Mouse (Mus musculus) heart, adult 2 months (tissue): Measurements from ENCODE around the gene Nr5a1. TPM values are rescaled to one million over a fixed set of nuclear protein-coding genes. Genes with fewer than 3 reads are reported as not detected.

Experiments used
- DNase-seq, 2 experiments: peaks; one replicate each; pipeline ENCODE4 v3.0.0; 2021
- H3K27ac ChIP-seq: fragments of 200-600 bp; 2 replicates; pipeline ENCODE4 v1.8.1; 2022
- H3K27me3 ChIP-seq: fragments of 200-500 bp; 2 replicates; pipeline ENCODE4 v1.6.1; 2012; ENCODE audit warnings: mild to moderate bottlenecking, low read length, inconsistent platforms, mixed read lengths; ENCODE audit not compliant: control insufficient read depth, insufficient read depth
- H3K36me3 ChIP-seq: fragments of 200-500 bp; 2 replicates; pipeline ENCODE4 v1.6.1; 2012; ENCODE audit warnings: low read length, inconsistent platforms; ENCODE audit not compliant: control insufficient read depth, insufficient read depth
- H3K4me1 ChIP-seq: fragments of 200-500 bp; 2 replicates; pipeline ENCODE4 v1.6.1; 2011; ENCODE audit warnings: low read length; ENCODE audit not compliant: control insufficient read depth, insufficient read depth
- H3K4me3 ChIP-seq: fragments of 200-600 bp; 2 replicates; pipeline ENCODE4 v1.8.1; 2022
- H3K79me2 ChIP-seq: fragments of 200-500 bp; replicated peaks from 2 replicates; pipeline ENCODE4 v1.6.1; 2012; ENCODE audit warnings: mild to moderate bottlenecking, inconsistent platforms, low read length, moderate library complexity, mixed read lengths; ENCODE audit not compliant: control insufficient read depth, insufficient read depth
- H3K9ac ChIP-seq: fragments of 200-500 bp; 2 replicates; pipeline ENCODE4 v1.6.1; 2012; ENCODE audit warnings: low read depth, mild to moderate bottlenecking, control low read depth, inconsistent platforms, low read length, mixed read lengths
- CTCF ChIP-seq: fragments of 200-600 bp; IDR thresholded peaks from 2 replicates; pipeline ENCODE4 v1.8.1; 2022; ENCODE audit warnings: antibody characterized with exemption, mild to moderate bottlenecking, moderate library complexity
- EP300 ChIP-seq: fragments of 200-500 bp; IDR thresholded peaks from 2 replicates; pipeline ENCODE4 v1.6.1; 2011; ENCODE audit warnings: low read depth, low read length, control low read depth; ENCODE audit not compliant: insufficient read depth
- POLR2A ChIP-seq: fragments of 200-500 bp; IDR thresholded peaks from 2 replicates; pipeline ENCODE4 v1.6.1; 2011; ENCODE audit warnings: mild to moderate bottlenecking, low read depth, low read length, control low read depth; ENCODE audit not compliant: insufficient read depth
- WGBS: fragments of 180-500 bp; shearing (Covaris S2); methylation state at CpG from one replicate; pipeline ENCODE4 v1.1.7; 2018; 5-methylcytosine and 5-hydroxymethylcytosine counted together
- intact Hi-C: fragments of 180-260 bp; cut with DNase I; formaldehyde crosslinking; loops from one replicate; pipeline ENCODE4 v1.15.1; 2025
- polyA plus RNA-seq: library from polyadenylated mRNA; depleted of rRNA; stranded (reverse); fragments of >200 nt; gene quantifications from 2 replicates; pipeline ENCODE4 v1.2.3, GENCODE M21; 2012
- total RNA-seq, 2 experiments: library from RNA; stranded (reverse); gene quantifications; 2 replicates each; pipeline ENCODE4 v1.2.3; 2021

Gene Nr5a1
- total and polyA plus RNA-seq, 3 experiments = 0.16 TPM; not detected in 2

DNA sequence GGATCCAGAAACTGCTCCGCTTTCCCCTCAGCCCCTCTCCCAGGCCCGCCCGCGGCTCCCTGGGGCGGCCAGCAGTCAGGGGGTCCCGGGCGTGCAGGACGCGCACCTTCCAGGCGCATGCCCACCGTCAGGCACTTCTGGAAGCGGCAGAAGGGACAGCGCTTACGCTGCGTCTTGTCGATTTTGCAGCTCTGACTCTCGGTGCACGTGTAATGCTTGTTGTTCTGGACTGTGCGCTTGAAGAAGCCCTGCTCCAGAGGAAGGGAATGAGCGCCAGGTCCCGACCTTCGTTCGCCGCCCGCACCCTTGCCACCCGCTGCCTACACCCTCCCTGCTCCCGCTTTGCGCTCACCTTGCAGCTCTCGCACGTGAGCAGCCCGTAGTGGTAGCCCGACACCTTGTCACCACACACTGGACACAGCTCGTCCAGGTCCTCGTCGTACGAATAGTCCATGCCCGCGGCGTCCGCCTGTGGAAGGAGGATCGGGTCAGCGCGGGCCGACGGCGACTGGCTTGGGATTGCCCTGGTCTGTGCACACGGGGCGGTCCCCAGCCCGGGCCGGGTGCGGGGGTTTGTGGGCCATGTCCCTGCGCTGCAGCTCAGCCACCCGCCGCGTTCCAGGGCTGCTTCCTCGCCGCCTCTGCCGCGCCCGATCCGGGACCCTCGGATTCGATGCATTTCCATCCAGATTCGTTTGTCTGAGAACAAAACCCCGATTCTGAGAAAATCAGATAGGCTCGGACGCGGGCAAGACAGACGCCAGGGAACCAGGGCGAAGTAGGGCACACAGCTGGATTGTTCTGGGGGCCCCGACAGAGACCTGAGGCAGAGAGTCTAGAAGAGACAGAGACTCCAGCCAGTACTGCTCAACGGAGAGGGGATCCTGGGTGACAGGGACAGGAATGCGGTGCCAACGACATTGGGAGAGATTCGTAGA is 3.8 kb downstream of the Nr5a1 start:
- 3% methylated on average over 75 of the region's 75 CpGs for WGBS
- no peak overlapping the region for H3K27ac ChIP-seq
- no peak overlapping the region for H3K9ac ChIP-seq
- peak overlapping the region; percentile 36; the same call in 1 of the 2 replicates for H3K4me3 ChIP-seq
- intact Hi-C loops = loop anchor here (10.0 kb wide), 1 partner anchor 356 kb away; no protein-coding TSS in a partner anchor
- no peak for TF ChIP-seq EP300
- no peak for TF ChIP-seq POLR2A
- TF ChIP-seq CTCF = no peak
- peak; percentile 15 to 47 for DNase-seq
- no peaks in the 10 kb centered on the region for H3K79me2 ChIP-seq
- H3K4me1 ChIP-seq = no peaks in the 10 kb centered on the region; the same call in none of the 2 replicates
- H3K36me3 ChIP-seq = no peaks in the 10 kb centered on the region
- peaks cover 41% of the 10 kb centered on the region for H3K27me3 ChIP-seq

GRCm38 (mm10) chr2:38708907-38709688 is 5.2 kb downstream of the Nr5a1 start:
- intact Hi-C loops = no loop called here
- no peak overlapping the region for H3K27ac ChIP-seq
- peaks cover 42% of the 10 kb centered on the region for H3K27me3 ChIP-seq
- 37% methylated on average over 12 of the region's 12 CpGs for WGBS
- no peaks in the 10 kb centered on the region for H3K36me3 ChIP-seq
- DNase-seq = peak in 1 of 2 experiments; percentile 43
- H3K4me3 ChIP-seq = no peak overlapping the region
- TF ChIP-seq EP300 = no peak
- TF ChIP-seq CTCF = no peak
- TF ChIP-seq POLR2A = no peak
- no peaks in the 10 kb centered on the region for H3K79me2 ChIP-seq
- H3K4me1 ChIP-seq = no peaks in the 10 kb centered on the region; the same call in none of the 2 replicates
- no peak overlapping the region for H3K9ac ChIP-seq

GRCm38 (mm10) chr2:38706661-38707060 is 7.7 kb downstream of the Nr5a1 start:
- Histone ChIP-seq H3K27me3 (peaks cover 32% of the 10 kb centered on the region), H3K27ac (peak overlapping the region; percentile 45), H3K79me2 (no peaks in the 10 kb centered on the region), H3K4me1 (no peaks in the 10 kb centered on the region; the same call in none of the 2 replicates), H3K36me3 (no peaks in the 10 kb centered on the region), H3K4me3 (no peak overlapping the region), H3K9ac (no peak overlapping the region)
- intact Hi-C loops = no loop called here
- DNase-seq = peak in 1 of 2 experiments; percentile 31
- 27% methylated on average over 6 of the region's 6 CpGs for WGBS
- TF ChIP-seq POLR2A (no peak), CTCF (no peak), EP300 (no peak)

- WGBS = 65% methylated on average over 4 of the region's 4 CpGs
- H3K27me3 ChIP-seq = peaks cover 17% of the 10 kb centered on the region
Observed at GRCm38 (mm10) chr2:38705036-38705435, 9.3 kb downstream of the Nr5a1 start.

GRCm38 (mm10) chr2:38704336-38704735 is 10.0 kb downstream of the Nr5a1 start:
- no peaks in the 10 kb centered on the region for H3K79me2 ChIP-seq
- H3K36me3 ChIP-seq = no peaks in the 10 kb centered on the region
- H3K9ac ChIP-seq = no peak overlapping the region
- no peak for DNase-seq
- TF ChIP-seq POLR2A = no peak
- TF ChIP-seq CTCF = no peak
- intact Hi-C loops = no loop called here
- WGBS = 65% methylated on average over 9 of the region's 9 CpGs
- no peak overlapping the region for H3K27ac ChIP-seq
- H3K4me3 ChIP-seq = no peak overlapping the region
- H3K27me3 ChIP-seq = peaks cover 12% of the 10 kb centered on the region
- H3K4me1 ChIP-seq = no peaks in the 10 kb centered on the region

More at GRCm38 (mm10) chr2:38705036-38705435, 9.3 kb downstream of the Nr5a1 start:
- DNase-seq = no peak
- Histone ChIP-seq H3K4me3 (no peak overlapping the region), H3K4me1 (no peaks in the 10 kb centered on the region), H3K9ac (no peak overlapping the region), H3K36me3 (no peaks in the 10 kb centered on the region), H3K27ac (no peak overlapping the region), H3K79me2 (no peaks in the 10 kb centered on the region)
- TF ChIP-seq CTCF = no peak
- no peak for TF ChIP-seq POLR2A
- TF ChIP-seq EP300 = no peak
- intact Hi-C loops = no loop called here
